Mouse (Mus musculus): ENCODE measurements at regions not wholly inside any gene's neighbourhood (a gene's known extent, or its start where the extent isn't known, plus 50 kb on each side); places are given as distances from the start of the nearest gene placed in this dataset.

DNA sequence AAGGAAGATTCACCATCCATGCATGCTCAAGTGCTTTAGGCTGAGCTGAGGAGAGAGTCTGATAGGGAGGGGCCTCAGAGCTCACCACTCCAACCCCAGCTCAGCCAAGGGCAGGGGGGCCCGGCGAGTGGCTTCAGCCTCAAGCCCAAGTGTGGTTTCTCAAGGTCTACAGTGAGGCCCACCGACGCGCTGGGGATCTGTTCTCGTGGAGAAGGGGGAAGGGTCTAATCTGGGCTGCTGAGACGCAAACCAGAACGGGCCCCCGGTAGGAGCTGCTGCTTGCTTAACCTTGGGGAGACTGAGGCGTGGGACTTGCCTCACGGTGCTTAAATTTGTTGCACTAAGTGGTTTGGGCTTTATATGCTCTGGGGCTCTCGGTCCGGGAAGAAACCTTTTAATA, 70.9 kb downstream of the Asb1 start:
- ATAC-seq: no peak

DNA sequence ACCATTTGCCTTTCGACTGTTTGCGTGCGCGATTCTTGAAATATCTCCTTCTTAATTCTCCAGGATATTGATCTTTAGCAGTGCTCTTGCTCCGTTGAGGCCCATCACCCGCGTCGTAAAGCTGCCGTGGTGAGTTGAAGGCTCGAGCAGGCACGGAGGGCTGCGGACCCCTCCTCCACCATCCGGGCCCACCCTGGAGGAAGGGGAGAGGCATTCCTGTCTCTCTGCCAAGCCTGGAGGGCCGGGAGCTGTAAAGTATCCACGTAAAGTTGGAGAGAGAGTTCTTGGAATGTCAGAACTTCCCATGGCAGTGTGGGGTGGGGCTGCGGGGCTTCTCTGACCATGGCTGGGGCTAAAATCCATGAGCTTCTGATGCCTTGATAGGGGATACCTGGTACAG, 71.3 kb downstream of the Asb1 start:
- no peak for ATAC-seq

DNA sequence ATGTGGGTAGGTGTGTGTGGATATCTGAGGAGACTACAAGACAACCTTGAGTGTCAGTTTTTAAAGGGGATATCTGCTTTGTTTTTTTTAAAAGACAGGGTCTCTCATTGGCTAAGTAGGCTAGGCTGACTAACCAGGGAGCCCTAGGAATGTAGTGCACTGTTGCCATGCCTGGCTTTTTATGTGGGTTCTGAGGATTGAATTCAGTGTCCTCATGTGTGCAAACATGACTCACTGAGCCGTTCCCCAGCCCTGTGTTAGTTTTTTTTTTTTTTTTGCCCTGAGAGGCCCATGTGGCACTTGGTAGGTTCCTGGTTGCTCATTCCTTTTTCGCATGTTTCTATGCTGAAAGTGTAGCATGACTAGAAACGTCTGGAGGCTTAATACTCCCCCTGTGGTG, 72.6 kb downstream of the Asb1 start:
- no peak for ATAC-seq

DNA sequence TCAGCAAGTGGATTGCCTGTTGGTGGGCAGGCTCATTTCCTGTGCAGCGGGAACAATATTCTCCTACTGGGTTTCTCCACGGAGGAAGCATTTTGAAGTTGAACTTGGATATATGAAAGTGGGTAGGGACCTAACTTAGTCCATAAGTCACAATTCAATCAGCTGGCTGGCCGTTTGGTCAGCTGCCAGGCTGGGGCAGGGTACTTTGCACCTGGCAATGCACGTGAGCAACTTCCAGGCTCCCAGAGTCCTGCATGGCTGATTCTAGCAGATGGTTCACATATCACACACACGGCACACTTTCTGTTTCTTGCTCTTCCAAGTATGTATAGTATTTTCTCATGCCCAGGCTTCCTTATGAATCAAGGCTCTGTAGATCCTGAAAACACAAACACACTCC, 75.1 kb downstream of the Asb1 start:
- no peak for ATAC-seq

DNA sequence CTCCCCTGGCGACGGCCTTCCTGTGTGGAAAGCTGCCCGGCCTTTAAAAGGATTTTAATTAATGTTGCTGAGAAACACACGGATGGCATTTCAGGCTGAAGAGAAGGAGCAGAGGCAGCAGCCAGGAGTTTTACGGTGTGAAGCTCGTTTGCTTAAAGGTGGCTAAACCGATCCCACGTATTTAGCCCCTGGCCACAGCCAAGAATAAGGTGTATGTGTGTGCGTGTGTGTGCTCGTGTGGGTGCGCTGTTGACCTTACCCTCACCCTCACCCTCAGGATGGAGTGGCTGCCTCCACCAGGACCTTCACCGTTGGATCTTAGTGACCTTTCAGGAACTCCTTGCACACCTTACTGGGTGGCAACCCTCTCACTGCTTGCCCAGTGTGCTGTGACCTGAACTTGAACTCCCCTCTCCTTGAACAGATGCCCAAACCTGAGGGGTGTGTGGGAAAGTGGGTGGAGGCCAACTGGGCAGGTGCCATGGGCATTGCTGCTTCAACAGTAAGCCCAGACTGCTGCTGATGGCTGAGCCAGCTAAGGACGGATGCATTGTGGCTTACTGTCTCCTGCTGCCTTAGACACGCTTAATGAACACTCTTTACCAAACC, 78.3 kb downstream of the Asb1 start:
- ATAC-seq: no peak

DNA sequence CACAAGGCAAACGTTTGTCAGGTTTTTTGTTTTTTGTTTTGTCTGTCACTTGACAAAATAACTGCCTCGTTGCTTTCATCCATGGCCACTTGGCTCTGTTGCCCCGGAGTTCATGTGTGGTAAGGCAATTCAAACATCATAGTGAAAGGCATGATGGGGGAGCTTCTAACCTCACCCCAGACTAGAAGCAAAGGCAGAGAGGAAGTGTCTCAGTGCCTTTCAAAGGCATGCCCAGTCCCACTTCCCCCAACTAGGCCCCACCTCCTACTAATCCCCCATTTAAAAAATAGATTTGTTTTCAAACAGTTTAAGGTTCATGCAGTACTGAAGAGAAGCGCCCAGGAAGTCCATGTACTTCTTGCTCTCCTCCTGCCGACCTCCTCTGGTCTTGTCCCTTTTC, 80.8 kb downstream of the Asb1 start:
- no peak for ATAC-seq

DNA sequence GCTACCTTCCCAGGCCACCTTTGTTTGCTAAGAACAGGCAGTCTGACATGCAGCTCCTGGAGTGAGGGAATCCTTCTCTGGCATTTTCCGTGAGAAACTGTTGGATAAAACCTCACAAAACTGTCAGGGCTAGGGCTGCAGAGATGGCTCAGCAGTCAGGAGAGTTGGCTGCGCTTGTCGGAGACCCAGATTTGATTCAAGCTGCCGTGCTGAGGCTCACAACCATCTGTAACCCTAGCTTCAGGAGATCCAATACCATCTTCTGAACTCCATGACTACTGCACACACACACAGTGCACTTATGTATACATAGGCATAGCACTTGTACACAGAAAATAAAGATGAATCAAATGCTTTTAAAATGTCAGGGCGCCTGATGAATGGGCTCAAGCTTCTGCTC, 82.5 kb downstream of the Asb1 start:
- no peak for ATAC-seq

DNA sequence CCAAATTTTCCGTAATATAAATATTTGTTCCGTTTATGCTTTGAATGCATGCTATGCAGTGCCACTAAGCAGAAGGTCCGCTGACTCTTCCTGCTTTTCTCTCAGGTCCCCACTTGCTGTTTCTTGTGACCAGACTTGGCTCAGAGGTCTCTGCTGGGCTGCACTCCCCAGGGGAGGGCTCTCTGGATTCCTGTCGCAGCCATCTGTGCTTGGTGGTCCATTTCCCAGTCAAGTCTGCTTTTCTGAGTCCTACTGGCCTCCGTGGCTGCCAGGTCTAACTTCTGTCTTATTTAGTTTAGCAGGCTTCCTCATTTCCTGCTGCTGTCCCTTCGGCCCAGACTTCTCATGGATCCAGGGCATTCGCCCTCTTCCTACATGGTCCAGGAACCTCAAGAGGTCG, 83.7 kb downstream of the Asb1 start:
- no peak for ATAC-seq

DNA sequence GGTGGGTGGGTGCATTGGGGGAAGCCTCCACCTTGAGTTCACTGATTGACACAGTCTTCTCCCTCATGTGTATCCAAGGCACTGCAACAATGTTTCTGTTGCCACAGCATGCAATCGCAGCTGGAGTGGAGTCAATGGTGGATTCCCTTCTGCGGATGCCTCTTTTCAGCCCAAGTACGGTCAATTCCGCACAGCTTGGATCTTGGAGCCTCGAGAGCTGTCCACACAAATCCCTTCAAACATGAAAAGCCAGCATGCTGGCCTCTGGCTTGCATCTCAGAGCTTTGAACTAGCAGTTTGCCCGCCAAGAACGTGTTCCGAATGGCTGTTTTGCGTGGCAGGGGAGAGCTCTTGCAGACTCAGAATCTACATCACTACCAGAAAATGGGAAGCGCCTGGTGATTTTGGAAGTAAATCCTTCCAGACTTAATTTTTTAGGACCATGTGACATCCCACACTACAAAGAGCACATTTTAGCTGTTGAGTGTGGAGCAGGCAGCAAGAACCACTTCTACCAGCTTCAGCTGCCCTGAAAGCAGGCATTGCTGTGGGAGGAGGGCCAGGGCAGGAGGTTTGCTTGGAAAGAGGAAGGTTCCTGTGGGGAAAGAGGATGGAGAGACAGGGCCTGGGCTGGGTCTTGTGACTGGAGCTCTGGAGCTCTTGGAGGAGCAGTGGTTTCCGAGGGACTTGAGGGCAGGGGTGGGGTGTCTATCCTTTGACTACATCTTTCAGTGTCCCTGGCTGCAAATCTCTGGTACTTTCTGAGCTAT, 84.4 kb downstream of the Asb1 start:
- no peak for ATAC-seq

DNA sequence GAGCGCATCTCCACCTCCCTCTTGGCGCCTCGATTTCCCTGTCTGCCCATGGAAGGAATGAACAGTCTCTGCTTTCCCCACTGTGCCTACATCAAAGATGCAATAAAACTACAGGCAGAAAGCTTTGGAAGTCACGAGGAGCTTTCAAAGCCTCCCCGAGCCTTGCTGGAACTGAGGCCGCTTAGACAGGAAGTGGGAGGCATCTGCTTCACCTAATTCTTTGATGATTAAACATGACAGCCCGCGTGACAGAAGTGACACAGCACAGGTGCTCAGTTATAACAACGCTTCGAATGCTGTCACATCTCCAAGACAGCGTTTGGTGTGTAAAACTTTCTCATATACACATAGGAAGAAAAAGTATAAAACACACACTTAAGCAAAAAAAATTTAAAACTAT, 85.7 kb downstream of the Asb1 start:
- peak; percentile 49 for ATAC-seq

DNA sequence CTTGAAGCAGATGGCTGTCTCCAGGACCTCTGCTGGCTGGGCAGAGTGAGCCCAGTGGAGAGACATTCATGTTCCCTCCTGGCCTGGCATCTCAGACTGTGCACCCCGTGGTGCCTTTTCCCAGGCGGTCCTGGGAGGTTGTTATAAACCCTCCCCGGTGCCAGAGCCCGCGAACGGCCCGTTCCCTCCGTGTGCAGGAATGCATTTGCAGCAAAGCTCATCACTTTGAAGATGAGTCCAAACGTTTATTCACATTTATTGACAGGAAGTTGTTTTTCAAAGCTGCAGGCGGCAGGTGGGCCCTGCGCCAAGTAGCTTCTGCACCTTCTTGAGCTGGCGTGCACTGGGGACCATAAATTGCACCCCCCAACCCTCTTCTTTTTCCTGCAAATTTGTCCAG, 89.9 kb downstream of the Asb1 start:
- no peak for ATAC-seq

DNA sequence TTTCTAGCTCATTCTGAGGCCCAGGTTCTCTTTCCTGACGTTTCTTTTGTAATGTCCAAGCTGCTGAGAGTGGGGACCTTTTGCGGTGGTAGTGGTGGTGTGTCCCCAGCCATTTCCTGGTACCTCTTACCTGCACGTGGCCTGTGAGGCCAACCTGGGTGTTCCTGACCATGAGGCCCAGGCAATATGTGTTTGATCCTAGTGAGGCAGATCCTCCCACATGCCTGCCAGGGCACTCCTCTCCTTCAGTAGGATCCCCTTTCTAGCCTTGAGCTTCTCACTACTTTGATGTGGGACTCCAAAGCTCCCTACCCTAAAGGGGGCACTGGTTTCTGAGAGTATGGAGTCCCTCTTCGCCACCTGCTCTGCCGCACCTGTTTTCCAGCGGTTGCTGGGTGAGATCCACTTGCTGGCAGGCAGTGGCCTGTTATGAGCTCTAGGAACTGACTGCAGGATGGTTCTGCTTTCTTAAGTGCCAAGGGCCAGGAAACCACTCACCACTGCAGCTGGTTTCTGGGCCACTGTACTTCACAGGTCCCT, 90.6 kb downstream of the Asb1 start:
- no peak for ATAC-seq

DNA sequence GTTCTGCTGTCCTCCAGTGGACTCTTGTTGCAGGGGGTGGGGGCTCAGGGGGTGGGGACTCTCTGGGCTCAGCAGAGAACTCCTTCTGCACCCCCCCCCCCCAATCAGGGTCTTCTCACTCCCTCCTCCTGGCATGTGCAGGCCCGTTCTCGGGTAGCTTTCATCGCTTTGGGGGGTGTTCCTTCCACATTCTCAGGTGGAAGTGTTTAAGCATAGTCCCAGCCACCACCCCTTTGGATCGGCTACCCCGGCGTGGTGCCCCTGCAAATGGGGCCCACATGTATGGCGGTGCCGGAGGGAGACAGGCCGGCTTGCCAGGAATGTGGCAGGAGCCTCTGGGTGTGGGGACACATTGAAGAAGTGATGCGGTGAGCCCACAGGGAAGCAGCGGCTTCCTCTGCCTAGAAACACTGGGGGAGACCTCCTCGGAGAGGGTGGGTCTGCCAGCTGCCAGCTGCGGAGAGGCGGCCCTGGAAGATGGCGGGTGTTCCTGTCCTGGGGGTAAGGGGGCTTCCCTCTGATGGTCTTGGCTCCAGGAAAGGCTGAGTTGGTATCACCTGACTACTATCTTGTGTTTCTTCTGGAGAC, 92.7 kb downstream of the Asb1 start:
- ATAC-seq: no peak

DNA sequence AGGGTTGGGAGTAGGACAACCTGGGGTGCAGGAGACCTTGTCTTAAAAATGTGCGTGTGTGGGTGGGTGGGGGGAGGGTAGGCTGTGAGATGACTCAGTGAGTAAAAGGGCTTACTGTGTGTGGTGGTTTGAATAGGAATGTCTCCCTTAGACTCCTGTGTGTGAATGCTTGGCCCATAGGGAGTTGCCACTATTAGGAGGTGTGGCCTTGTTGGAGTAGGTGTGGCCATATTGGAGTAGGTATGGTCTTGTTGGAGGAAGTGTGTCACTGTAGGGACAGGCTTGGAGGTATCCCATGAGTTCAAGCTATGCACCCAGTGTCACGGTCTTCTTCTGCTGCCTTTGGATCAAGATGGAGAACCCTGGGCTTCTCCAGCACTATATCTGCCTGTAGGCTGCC, 96.2 kb downstream of the Asb1 start:
- no peak for ATAC-seq

DNA sequence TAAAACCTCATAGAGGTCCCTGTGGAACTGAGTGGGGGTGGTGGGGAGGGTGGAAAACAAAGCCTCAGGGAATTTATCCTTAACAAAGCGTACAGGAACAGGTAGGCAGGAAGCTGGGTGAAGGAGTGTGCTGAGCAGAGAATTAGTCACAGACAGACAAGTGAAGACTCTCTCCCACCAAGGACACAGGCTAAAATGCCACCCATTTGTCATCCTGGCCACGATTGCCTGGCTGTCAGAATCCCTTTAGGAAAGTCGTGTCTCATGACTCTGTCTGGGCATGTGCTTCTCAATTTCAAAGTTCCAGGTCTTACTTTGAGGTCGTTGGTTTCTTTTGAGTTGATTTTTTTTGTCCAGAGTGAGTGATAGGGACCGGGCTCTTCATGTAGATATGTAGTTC, 100.2 kb downstream of the Asb1 start:
- ATAC-seq: no peak

DNA sequence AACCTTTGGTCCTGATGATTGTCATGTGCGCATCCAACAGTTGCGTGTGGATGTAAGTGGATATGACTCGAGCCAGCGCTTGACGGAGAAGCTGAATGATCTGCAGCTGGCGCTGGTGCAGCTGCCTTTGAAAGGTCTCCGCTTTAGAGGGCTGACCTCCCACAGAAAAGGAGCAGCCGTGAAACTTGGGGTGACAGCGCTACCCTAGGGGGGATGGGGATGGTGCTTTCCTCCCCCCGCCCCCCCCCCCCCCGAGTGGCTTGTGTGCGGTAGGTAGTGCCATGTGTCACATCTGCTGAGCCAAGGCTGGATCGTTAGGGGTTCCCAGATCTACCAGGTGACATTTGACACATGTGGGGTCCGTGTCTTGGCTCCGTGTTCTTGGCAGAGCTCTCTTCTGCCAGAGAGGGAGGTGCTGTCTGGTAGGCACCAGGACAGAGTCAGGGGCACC, 118.7 kb downstream of the Asb1 start:
- no peak for ATAC-seq

DNA sequence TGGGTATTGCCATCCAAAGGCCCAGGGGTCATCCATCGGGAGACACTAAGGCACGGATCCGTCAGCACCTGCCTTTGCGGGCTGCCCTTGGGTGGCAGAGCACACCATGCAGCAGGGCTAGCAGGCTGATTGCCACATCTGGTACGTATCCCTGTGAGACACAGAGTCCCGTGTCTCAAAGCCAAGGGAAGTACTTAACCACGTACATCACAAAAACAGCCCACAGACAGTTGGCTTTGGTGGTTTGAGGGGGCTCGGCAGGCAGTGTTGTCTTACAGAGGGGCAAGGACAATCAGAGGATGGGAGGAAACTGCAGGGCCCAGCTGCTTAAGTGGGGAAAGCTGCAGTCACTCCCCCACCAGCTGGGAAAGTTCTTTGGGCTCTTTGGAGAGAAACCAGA, 119.1 kb downstream of the Asb1 start:
- ATAC-seq: no peak

DNA sequence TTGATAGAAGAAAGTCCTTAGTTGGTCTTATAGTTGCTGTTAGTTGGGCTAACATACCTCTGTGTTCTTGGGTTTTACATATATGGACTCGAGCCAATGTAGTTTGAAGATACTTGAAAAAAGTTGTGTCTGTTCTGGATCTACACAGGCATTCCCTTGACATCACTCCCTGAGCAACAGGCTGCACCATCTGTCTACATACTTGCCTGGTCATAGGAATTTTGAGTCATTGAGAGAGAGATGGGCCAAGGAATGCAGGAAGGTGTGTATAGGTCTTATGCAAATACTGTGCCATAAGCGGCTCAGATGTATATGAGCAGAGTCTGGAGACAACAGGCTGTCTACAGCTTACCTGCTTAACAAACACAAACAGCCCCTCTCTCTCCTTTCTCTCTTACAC, 122.9 kb downstream of the Asb1 start:
- no peak for ATAC-seq

DNA sequence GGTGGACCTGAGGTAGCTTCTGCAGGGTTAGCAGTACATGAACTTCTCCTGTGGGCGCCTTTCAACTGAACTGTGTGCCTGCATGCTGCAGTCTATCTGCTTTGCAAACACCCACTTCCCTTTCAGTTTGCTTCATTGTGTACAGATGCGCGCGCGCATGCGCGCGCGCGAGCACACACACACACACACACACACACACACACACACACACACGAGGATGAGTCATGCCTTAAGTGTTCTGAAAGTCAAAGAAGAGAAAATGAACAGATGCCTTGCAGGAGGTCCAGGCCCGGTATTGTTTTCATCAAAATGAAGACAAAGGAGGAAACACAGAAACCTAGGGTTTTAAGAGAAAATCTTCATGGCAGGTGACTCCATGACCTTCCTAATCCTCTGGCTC, 124.3 kb downstream of the Asb1 start:
- no peak for ATAC-seq

DNA sequence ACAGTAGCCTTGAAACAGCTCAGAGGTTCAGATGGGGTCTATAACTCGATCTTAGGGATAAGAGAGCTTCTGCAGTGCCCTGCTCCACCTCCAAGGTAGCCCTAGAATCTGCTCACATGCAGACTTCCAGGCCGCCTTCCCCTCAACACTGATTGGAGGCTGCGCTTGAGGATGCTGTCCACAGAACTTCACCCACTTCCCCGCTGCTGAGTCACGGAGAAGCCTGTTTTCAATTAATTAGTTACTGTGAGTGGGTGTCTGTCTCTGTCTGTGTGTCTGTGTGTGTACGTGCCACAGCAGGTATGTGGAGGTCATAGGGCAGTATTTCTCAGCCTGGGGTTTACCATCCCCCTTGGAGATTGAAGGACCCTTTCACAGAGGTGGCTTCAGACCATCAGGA, 128.2 kb downstream of the Asb1 start:
- no peak for ATAC-seq

DNA sequence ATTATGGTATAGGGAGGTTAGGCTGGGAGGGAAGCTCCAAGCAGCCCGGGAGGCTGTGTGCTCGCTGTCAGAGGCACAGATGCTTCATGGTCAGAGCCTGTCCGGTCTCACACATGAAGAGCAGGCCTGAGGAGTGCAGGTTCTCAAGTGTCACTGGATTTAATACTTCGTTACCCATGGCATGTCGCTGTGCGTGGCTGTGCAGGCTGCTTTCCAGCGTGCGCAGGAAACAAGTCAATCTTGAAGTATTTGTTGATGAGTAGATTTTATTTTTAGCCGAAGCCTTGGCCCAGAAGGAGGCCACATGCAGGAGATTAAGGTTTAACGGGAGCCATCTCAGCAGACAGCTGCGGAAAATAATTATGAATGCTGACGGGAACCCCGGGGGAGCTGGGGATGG, 130.3 kb upstream of the Twist2 start:
- ATAC-seq: no peak

DNA sequence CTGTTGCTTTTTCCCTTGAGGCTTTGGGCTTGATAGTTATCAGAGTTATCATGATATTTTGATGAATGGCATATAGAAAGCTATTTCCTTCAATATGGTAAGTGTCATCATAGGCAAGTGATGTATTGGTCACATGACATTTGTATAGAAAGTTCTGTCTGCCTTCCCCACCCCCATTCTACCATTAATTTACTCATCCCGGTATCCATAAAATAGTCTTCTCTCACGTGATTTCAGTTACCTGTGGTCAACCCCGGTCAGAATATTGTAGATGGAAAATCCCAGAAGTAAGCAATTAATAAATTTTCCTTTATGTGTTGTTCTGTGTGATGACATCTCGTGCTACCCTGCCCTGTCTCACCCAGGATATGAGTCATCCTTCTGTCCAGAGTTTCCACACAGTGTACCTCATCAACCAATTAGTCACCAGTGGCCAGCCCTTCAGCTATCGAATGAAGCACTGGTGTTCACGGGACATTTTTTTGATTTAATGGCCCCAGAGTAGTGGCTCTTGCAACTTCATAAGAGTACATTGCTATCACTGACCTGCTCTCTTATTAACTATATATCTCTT, 127.1 kb upstream of the Twist2 start:
- ATAC-seq: no peak

DNA sequence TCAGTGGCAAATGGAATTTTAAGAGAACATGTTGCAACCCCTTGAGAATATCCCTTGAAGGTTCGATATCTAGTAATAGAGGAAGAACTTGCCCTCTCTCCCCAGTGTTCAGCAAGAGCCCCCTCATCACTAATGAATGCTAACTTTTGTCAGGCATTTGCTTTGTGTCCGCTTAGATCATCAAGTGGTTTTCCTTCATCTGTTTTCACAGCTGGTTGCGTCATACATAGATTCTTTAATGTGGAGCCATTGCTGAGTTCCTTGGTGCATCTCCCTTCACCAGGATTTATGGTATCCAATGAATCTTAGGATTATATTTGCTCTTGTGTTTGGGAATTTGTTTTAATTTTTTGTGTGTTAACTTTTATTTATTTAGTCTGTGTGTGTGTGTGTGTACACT, 124.2 kb upstream of the Twist2 start:
- ATAC-seq: no peak

DNA sequence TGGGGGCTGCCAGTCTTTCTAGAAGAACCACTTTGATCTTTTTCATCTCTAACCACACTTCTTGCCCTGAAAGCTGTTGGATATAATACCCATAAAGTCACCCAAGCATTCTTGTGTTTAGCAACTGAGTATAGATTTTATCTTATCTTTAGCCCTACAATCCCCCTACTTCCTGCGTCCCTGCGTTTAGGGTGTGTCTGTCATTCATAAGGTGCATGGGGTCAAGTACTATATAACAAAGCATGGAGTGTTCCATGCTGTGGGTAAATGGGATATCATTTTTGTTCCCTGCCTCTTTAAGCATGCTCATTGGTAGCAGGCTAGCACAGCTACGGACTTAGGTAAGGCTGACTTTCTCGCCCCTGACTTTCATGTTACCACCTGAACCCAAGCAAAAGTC, 122.5 kb upstream of the Twist2 start:
- ATAC-seq: no peak

All from CD4-positive, CD25-positive, alpha-beta regulatory T cell, adult 4 months (primary cell).